Mouse (Mus musculus) erythroblast, embryonic 14.5 days (primary cell): ENCODE data around the gene Stoml1. TPM values are rescaled to one million over a fixed set of nuclear protein-coding genes. Genes with fewer than 3 reads are reported as not detected.

ENCODE experiments used
- H3K27me3 ChIP-seq: 2 replicates; pipeline ENCODE4 v1.6.1; 2012; ENCODE audit warnings: inconsistent platforms; ENCODE audit not compliant: control insufficient read depth
- H3K36me3 ChIP-seq: 2 replicates; pipeline ENCODE4 v1.6.1; 2012; ENCODE audit warnings: mild to moderate bottlenecking, inconsistent platforms; ENCODE audit not compliant: control insufficient read depth
- H3K4me1 ChIP-seq: 2 replicates; pipeline ENCODE4 v1.6.1; 2012; ENCODE audit warnings: inconsistent platforms; ENCODE audit not compliant: control insufficient read depth
- H3K4me3 ChIP-seq: replicated peaks from 2 replicates; pipeline ENCODE3; 2012; ENCODE audit warnings: moderate library complexity, mild to moderate bottlenecking, inconsistent platforms
- H3K9me3 ChIP-seq: 2 replicates; pipeline ENCODE4 v1.6.1; 2012; ENCODE audit warnings: low read length, inconsistent platforms, mixed read lengths; ENCODE audit not compliant: control insufficient read depth
- GATA1 ChIP-seq: IDR thresholded peaks from 2 replicates; pipeline ENCODE4 v1.6.1; 2012; ENCODE audit warnings: low read length, inconsistent platforms, mixed read lengths
- TAL1 ChIP-seq: IDR thresholded peaks from 3 replicates; pipeline ENCODE4 v1.6.1; 2012; ENCODE audit warnings: low read length, inconsistent platforms, mixed read lengths
- polyA plus RNA-seq: library from polyadenylated mRNA; stranded (reverse); fragments of >175 nt; gene quantifications from 2 replicates; pipeline ENCODE4 v1.2.3, GENCODE M21; 2012

The Stoml1 gene
- 0.10 TPM in 1 of 2 replicates, not detected in the other for polyA plus RNA-seq

GRCm38 (mm10) chr9:58253033-58253804 is at the start of gene Stoml1:
Gene Stoml1, plus strand, starts transcription at chr9:58253164.
- Histone ChIP-seq H3K9me3 (no peaks in the 10 kb centered on the region), H3K36me3 (peaks cover 10% of the 10 kb centered on the region), H3K4me3 (peak within 1 kb of the TSS; percentile 71), H3K27me3 (no peaks in the 10 kb centered on the region), H3K4me1 (peaks cover 62% of the 10 kb centered on the region)
- TF ChIP-seq GATA1 = no peak
- no peak for TF ChIP-seq TAL1

- peaks cover 97% of the 10 kb centered on the region for H3K27me3 ChIP-seq
- peaks cover 11% of the 10 kb centered on the region for H3K4me1 ChIP-seq
- no peaks in the 10 kb centered on the region for H3K36me3 ChIP-seq
- peak within 1 kb of the TSS; percentile 62 for H3K4me3 ChIP-seq
- no peaks in the 10 kb centered on the region; the same call in 1 of the 2 replicates for H3K9me3 ChIP-seq
- no peak for TF ChIP-seq TAL1
- no peak for TF ChIP-seq GATA1
Observed at GRCm38 (mm10) chr9:58203516-58204447, 49.2 kb upstream of the Stoml1 start, which contains the start of the genes Islr and Islr2. Gene Islr, minus strand, starts transcription at chr9:58204306. Gene Islr2, minus strand, starts transcription at chr9:58204319.

- H3K4me1 ChIP-seq = peaks cover 11% of the 10 kb centered on the region
- peak overlapping the region; percentile 62 for H3K4me3 ChIP-seq
- H3K36me3 ChIP-seq = no peaks in the 10 kb centered on the region
- peaks cover 94% of the 10 kb centered on the region for H3K27me3 ChIP-seq
- no peak for TF ChIP-seq TAL1
- no peak for TF ChIP-seq GATA1
- H3K9me3 ChIP-seq = no peaks in the 10 kb centered on the region; the same call in 1 of the 2 replicates
Observed at GRCm38 (mm10) chr9:58204448-58205000, 48.4 kb upstream of the Stoml1 start.

GRCm38 (mm10) chr9:58206013-58206412 is 47.0 kb upstream of the Stoml1 start:
- Histone ChIP-seq H3K4me1 (peaks cover 19% of the 10 kb centered on the region), H3K9me3 (no peaks in the 10 kb centered on the region; the same call in 1 of the 2 replicates), H3K4me3 (no peak overlapping the region), H3K27me3 (peaks cover 94% of the 10 kb centered on the region), H3K36me3 (no peaks in the 10 kb centered on the region)
- TF ChIP-seq GATA1 (no peak), TAL1 (no peak)

GRCm38 (mm10) chr9:58209462-58210303 is 43.3 kb upstream of the Stoml1 start:
- no peak for TF ChIP-seq GATA1
- TF ChIP-seq TAL1 = no peak
- no peak overlapping the region for H3K4me3 ChIP-seq
- no peaks in the 10 kb centered on the region for H3K36me3 ChIP-seq
- H3K9me3 ChIP-seq = no peaks in the 10 kb centered on the region
- H3K4me1 ChIP-seq = peaks cover 39% of the 10 kb centered on the region
- peaks cover 65% of the 10 kb centered on the region for H3K27me3 ChIP-seq

GRCm38 (mm10) chr9:58210304-58210627 is 42.7 kb upstream of the Stoml1 start:
- Histone ChIP-seq H3K4me3 (no peak overlapping the region), H3K4me1 (peaks cover 44% of the 10 kb centered on the region), H3K27me3 (peaks cover 59% of the 10 kb centered on the region), H3K36me3 (no peaks in the 10 kb centered on the region; the same call in 1 of the 2 replicates), H3K9me3 (no peaks in the 10 kb centered on the region)
- TF ChIP-seq TAL1 (no peak), GATA1 (no peak)

- Histone ChIP-seq H3K36me3 (peaks cover 26% of the 10 kb centered on the region), H3K4me3 (peak overlapping the region; percentile 52), H3K4me1 (peaks cover 65% of the 10 kb centered on the region), H3K27me3 (peaks cover 28% of the 10 kb centered on the region), H3K9me3 (no peaks in the 10 kb centered on the region)
- no peak for TF ChIP-seq GATA1
- no peak for TF ChIP-seq TAL1
Observed at GRCm38 (mm10) chr9:58213377-58213776, 39.6 kb upstream of the Stoml1 start.

- Histone ChIP-seq H3K27me3 (peaks cover 27% of the 10 kb centered on the region), H3K4me1 (peaks cover 67% of the 10 kb centered on the region), H3K36me3 (peaks cover 31% of the 10 kb centered on the region), H3K9me3 (no peaks in the 10 kb centered on the region), H3K4me3 (peak overlapping the region; percentile 52)
- TF ChIP-seq TAL1 (peak; percentile 84), GATA1 (peak; percentile 87)
Observed at GRCm38 (mm10) chr9:58213865-58214264, 39.1 kb upstream of the Stoml1 start.
